Mouse (Mus musculus) CH12.LX (cell line): ENCODE measurements around the gene Fgd2. TPM values are rescaled to one million over a fixed set of nuclear protein-coding genes. Genes with fewer than 3 reads are reported as not detected.

Source experiments
- DNase-seq: peaks from one replicate; pipeline ENCODE4 v3.0.0-alpha.2; 2013; ENCODE audit errors: extremely low read depth
- H3K27ac ChIP-seq: 2 replicates; pipeline ENCODE4 v1.5.1; 2012; ENCODE audit warnings: low read depth, mild to moderate bottlenecking, control low read depth, moderate library complexity; ENCODE audit not compliant: insufficient read depth
- H3K27me3 ChIP-seq: replicated peaks from 2 replicates; pipeline ENCODE3; 2012; ENCODE audit warnings: inconsistent platforms
- H3K36me3 ChIP-seq, 2 experiments: replicated peaks in 1 of 2; 2 replicates each; pipeline versions ENCODE3 to v1.6.1; 2012; ENCODE audit warnings: inconsistent platforms in 1 of 2, low read length in 1 of 2, mild to moderate bottlenecking in 1 of 2, mixed read lengths in 1 of 2, moderate library complexity in 1 of 2; ENCODE audit not compliant: control insufficient read depth in 1 of 2, insufficient read depth in 1 of 2
- H3K4me1 ChIP-seq, 2 experiments: 2 replicates each; pipeline ENCODE4 v1.6.1; 2012; ENCODE audit warnings: inconsistent platforms in 1 of 2, moderate library complexity in 1 of 2; ENCODE audit not compliant: insufficient read depth in 2 of 2, control insufficient read depth in 1 of 2
- H3K4me2 ChIP-seq: 2 replicates; pipeline ENCODE4 v1.6.1; 2012; ENCODE audit warnings: low read depth, mild to moderate bottlenecking, control low read depth; ENCODE audit not compliant: poor library complexity, insufficient read depth, severe bottlenecking
- H3K4me3 ChIP-seq, 3 experiments: fragments of 150-350 bp in 1 of 3; sonication (generic) in 1 of 3; replicated peaks in 1 of 3; 2 replicates each; pipeline versions ENCODE3 to v1.5.1; 2011 to 2012; ENCODE audit warnings: low read depth in 2 of 3, low read length in 2 of 3, mild to moderate bottlenecking in 2 of 3, moderate library complexity in 2 of 3, control low read depth in 1 of 3, improper control_type of control experiment in 1 of 3, inconsistent platforms in 1 of 3, mixed read lengths in 1 of 3; ENCODE audit not compliant: poor library complexity in 1 of 3
- H3K79me2 ChIP-seq: replicated peaks from 2 replicates; pipeline ENCODE4 v1.6.1; 2012; ENCODE audit warnings: mild to moderate bottlenecking, moderate library complexity; ENCODE audit not compliant: control insufficient read depth, poor library complexity, insufficient read depth, severe bottlenecking; ENCODE audit errors: extremely low read depth
- H3K9ac ChIP-seq: 2 replicates; pipeline ENCODE4 v1.6.1; 2012; ENCODE audit warnings: low read depth, mild to moderate bottlenecking, control low read depth, moderate library complexity; ENCODE audit not compliant: insufficient read depth
- H3K9me3 ChIP-seq: replicated peaks from 2 replicates; pipeline ENCODE3; 2012; ENCODE audit warnings: low read length, inconsistent platforms, mixed read lengths
- CTCF ChIP-seq, 2 experiments: IDR thresholded peaks in 1 of 2; conservative IDR thresholded peaks in 1 of 2; 2 replicates each; pipeline ENCODE4 v1.5.1; 2011 to 2012; ENCODE audit warnings: low read depth in 2 of 2, low read length in 2 of 2, improper control_type of control experiment in 1 of 2, inconsistent platforms in 1 of 2, mild to moderate bottlenecking in 1 of 2, moderate library complexity in 1 of 2
- GABPA ChIP-seq: IDR thresholded peaks from 2 replicates; pipeline ENCODE4 v1.6.1; 2012; ENCODE audit warnings: low read depth, low read length, improper control_type of control experiment, inconsistent platforms; ENCODE audit not compliant: insufficient replicate concordance
- HCFC1 ChIP-seq: IDR thresholded peaks from 2 replicates; pipeline ENCODE4 v1.6.1; 2012; ENCODE audit warnings: low read depth, mild to moderate bottlenecking, inconsistent platforms, low read length, improper control_type of control experiment
- MAFK ChIP-seq: IDR thresholded peaks from 2 replicates; pipeline ENCODE4 v1.6.1; 2011; ENCODE audit warnings: low read length, improper control_type of control experiment; ENCODE audit not compliant: insufficient replicate concordance
- MYC ChIP-seq: IDR thresholded peaks from 2 replicates; pipeline ENCODE4 v1.6.1; 2011; ENCODE audit warnings: low read depth, mild to moderate bottlenecking, improper control_type of control experiment, low read length
- SIN3A ChIP-seq: IDR thresholded peaks from 2 replicates; pipeline ENCODE4 v1.6.1; 2012; ENCODE audit warnings: low read length, improper control_type of control experiment, inconsistent platforms
- SMC3 ChIP-seq: IDR thresholded peaks from 2 replicates; pipeline ENCODE4 v1.6.1; 2011; ENCODE audit warnings: low read depth, low read length, improper control_type of control experiment
- TCF12 ChIP-seq: IDR thresholded peaks from 2 replicates; pipeline ENCODE4 v1.6.1; 2014; ENCODE audit warnings: low read depth, mild to moderate bottlenecking, inconsistent platforms, low read length, improper control_type of control experiment
- USF1 ChIP-seq: IDR thresholded peaks from 2 replicates; pipeline ENCODE4 v1.6.1; 2014; ENCODE audit warnings: low read depth, mild to moderate bottlenecking, inconsistent platforms, low read length, improper control_type of control experiment
- USF2 ChIP-seq: conservative IDR thresholded peaks from 2 replicates; pipeline ENCODE4 v1.6.1; 2011; ENCODE audit warnings: low read depth, low read length, improper control_type of control experiment
- ZMIZ1 ChIP-seq: IDR thresholded peaks from 2 replicates; pipeline ENCODE4 v1.6.1; 2012; ENCODE audit warnings: low read depth, mild to moderate bottlenecking, inconsistent platforms, low read length, improper control_type of control experiment
- dilution Hi-C: fragments of 300-500 bp; cut with MboI; formaldehyde crosslinking; loops from 2 replicates; pipeline ENCODE4 v1.14.3; 2020; ENCODE audit warnings: low sequenced_read_pairs; ENCODE audit not compliant: extremely low pct_unique_long_range_greater_than_20kb, extremely low pct_ligation_motif_present
- in situ Hi-C: fragments of 300-500 bp; cut with MboI; formaldehyde crosslinking; loops from 3 replicates; pipeline ENCODE4 v1.14.3; 2019; ENCODE audit warnings: low sequenced_read_pairs, low pct_ligation_motif_present, low pct_unique_long_range_greater_than_20kb, mixed read lengths
- polyA plus RNA-seq: library from polyadenylated mRNA; unstranded; fragments of >175 nt; gene quantifications from 2 replicates; pipeline ENCODE4 v1.2.1, GENCODE M21; 2012; ENCODE audit warnings: low read depth; ENCODE audit not compliant: insufficient read length
- total RNA-seq, 2 experiments: library from RNA; depleted of rRNA; stranded (reverse); fragments of 300-350 nt in 1 of 2; fragments of >200 nt in 1 of 2; gene quantifications; 2 replicates each; pipeline ENCODE4 v1.2.3; 2012 to 2014

Fgd2 gene
- total and polyA plus RNA-seq, 3 experiments: 41.7 to 54.4 (median 48.3) TPM

- peaks cover 10% of the 10 kb centered on the region for H3K9me3 ChIP-seq
- H3K79me2 ChIP-seq: no peaks in the 10 kb centered on the region
- dilution Hi-C loops (no loop called here), in situ Hi-C loops (no loop called here)
- no peak for DNase-seq
- H3K4me1 ChIP-seq: peaks cover 14 to 64% of the 10 kb centered on the region in 2 experiments
- peaks cover 0 to 33% of the 10 kb centered on the region in 2 experiments for H3K36me3 ChIP-seq
- H3K9ac ChIP-seq: no peak overlapping the region
- H3K27me3 ChIP-seq: no peaks in the 10 kb centered on the region
- no peak overlapping the region for H3K4me3 ChIP-seq
- no peak for TF ChIP-seq USF2
- peak; percentile 98 for TF ChIP-seq MAFK
- no peak overlapping the region for H3K4me2 ChIP-seq
- no peak overlapping the region for H3K27ac ChIP-seq
These were observed 58.2 kb downstream of the Fgd2 start for GRCm38 (mm10) chr17:29418758-29419380.

- Histone ChIP-seq H3K4me3 (no peak overlapping the region), H3K36me3 (peaks cover 0 to 42% of the 10 kb centered on the region in 2 experiments), H3K27ac (no peak overlapping the region), H3K4me1 (peaks cover 14 to 72% of the 10 kb centered on the region in 2 experiments), H3K79me2 (no peaks in the 10 kb centered on the region), H3K27me3 (no peaks in the 10 kb centered on the region), H3K4me2 (no peak overlapping the region), H3K9me3 (peaks cover 10% of the 10 kb centered on the region), H3K9ac (no peak overlapping the region)
- no peak for DNase-seq
- dilution Hi-C loops: no loop called here
- no peak for TF ChIP-seq MYC
- TF ChIP-seq MAFK: no peak
- no peak for TF ChIP-seq ZMIZ1
- no peak for TF ChIP-seq HCFC1
- no peak for TF ChIP-seq GABPA
- in situ Hi-C loops: no loop called here
These were observed 59.4 kb downstream of the Fgd2 start for GRCm38 (mm10) chr17:29419976-29420739.

DNA sequence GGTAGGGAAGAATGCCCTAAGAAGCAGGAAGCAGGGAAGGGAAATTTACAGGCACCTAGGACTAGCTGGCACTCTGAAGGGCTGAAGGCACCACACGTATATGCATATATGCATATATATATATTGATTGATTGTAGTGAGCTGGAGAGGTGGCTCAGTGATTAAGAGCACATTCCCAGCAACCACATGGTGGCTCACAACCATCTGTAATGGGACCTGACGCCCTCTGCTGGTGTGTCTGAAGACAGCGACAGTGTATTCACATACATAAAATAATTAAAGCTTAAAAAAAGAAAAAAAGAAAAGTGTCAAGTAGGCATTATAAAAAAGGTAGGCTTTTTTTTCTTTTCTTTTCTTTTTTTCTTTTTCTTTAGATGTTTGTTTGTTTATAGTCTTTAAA, 60.6 kb downstream of the Fgd2 start:
- H3K4me1 ChIP-seq: peaks cover 9 to 65% of the 10 kb centered on the region in 2 experiments
- peaks cover 10% of the 10 kb centered on the region for H3K9me3 ChIP-seq
- H3K9ac ChIP-seq: no peak overlapping the region
- H3K79me2 ChIP-seq: no peaks in the 10 kb centered on the region
- in situ Hi-C loops: no loop called here
- no peak overlapping the region for H3K4me3 ChIP-seq
- peaks cover 0 to 50% of the 10 kb centered on the region in 2 experiments for H3K36me3 ChIP-seq
- H3K27me3 ChIP-seq: no peaks in the 10 kb centered on the region
- TF ChIP-seq SIN3A (no peak), CTCF (conservative IDR thresholded peaks at IDR 0.05 in 1 of 2, IDR thresholded peaks at IDR 0.05 in 1 of 2; ENCODE audit: low read depth in 2 of 2, low read length in 2 of 2) (peak in 1 of 2 experiments; percentile 52; a peak in 2 of 4 replicates), USF1 (no peak), TCF12 (no peak), SMC3 (peak; percentile 13; the same call in 1 of the 2 replicates)
- H3K4me2 ChIP-seq: no peak overlapping the region
- H3K27ac ChIP-seq: no peak overlapping the region
- dilution Hi-C loops: no loop called here
- DNase-seq: no peak
